Mouse (Mus musculus) intestine, postnatal 0 days (tissue): ENCODE data around the gene Ubac2. TPM values are rescaled to one million over a fixed set of nuclear protein-coding genes. Genes with fewer than 3 reads are reported as not detected.
A peak's percentile ranks its signal among the peaks of the same experiment; 100 is the strongest.

ENCODE experiments used
- ATAC-seq: fragments of 200-750 bp; cut with Nextera tagmentation; 2 replicates; pipeline ENCODE4 v1.8.0; 2017; ENCODE audit warnings: mild to moderate bottlenecking, moderate TSS enrichment, moderate library complexity
- H3K27ac ChIP-seq: fragments of 300-500 bp; sonication (generic); 2 replicates; pipeline ENCODE4 v1.5.1; 2014; ENCODE audit warnings: mild to moderate bottlenecking, low read depth, low read length, moderate library complexity
- H3K27me3 ChIP-seq: fragments of 300-500 bp; sonication (generic); replicated peaks from 2 replicates; pipeline ENCODE4 v1.6.1; 2014; ENCODE audit warnings: low read length, mixed read lengths; ENCODE audit not compliant: control insufficient read depth, insufficient read depth
- H3K36me3 ChIP-seq: fragments of 300-500 bp; sonication (generic); 2 replicates; pipeline ENCODE4 v1.6.1; 2014; ENCODE audit warnings: mild to moderate bottlenecking, moderate library complexity; ENCODE audit not compliant: control insufficient read depth, insufficient read depth
- H3K4me1 ChIP-seq: fragments of 300-500 bp; sonication (generic); replicated peaks from 2 replicates; pipeline ENCODE4 v1.6.1; 2014; ENCODE audit warnings: antibody characterized with exemption, low read length, mixed read lengths; ENCODE audit not compliant: control insufficient read depth, insufficient read depth
- H3K4me2 ChIP-seq: fragments of 300-500 bp; sonication (generic); replicated peaks from 2 replicates; pipeline ENCODE4 v1.6.1; 2014; ENCODE audit warnings: low read depth, mild to moderate bottlenecking, moderate library complexity
- H3K4me3 ChIP-seq: fragments of 300-500 bp; sonication (generic); 2 replicates; pipeline ENCODE4 v1.5.1; 2014; ENCODE audit warnings: low read depth, low read length
- H3K9ac ChIP-seq: fragments of 300-500 bp; sonication (generic); 2 replicates; pipeline ENCODE4 v1.6.1; 2014; ENCODE audit warnings: mild to moderate bottlenecking, low read depth, low read length
- H3K9me3 ChIP-seq: fragments of 300-500 bp; sonication (generic); 2 replicates; pipeline ENCODE4 v1.6.1; 2016; ENCODE audit warnings: mixed run types; ENCODE audit not compliant: control insufficient read depth
- CTCF ChIP-seq: sonication (generic); IDR thresholded peaks from 2 replicates; pipeline ENCODE4 v1.5.1; 2016; ENCODE audit warnings: low read depth, mild to moderate bottlenecking, control low read depth, antibody characterized with exemption, moderate library complexity
- WGBS: fragments of 180-500 bp; shearing (Covaris S2); extraction: QIAGEN DNeasy Blood & Tissue Kit; methylation state at CpG from one replicate; pipeline ENCODE4 v1.1.7; 2014; 5-methylcytosine and 5-hydroxymethylcytosine counted together
- polyA plus RNA-seq: library from polyadenylated mRNA; unstranded; fragments of >200 nt; fragmentation: Nextera tagmentation; extraction: Ambion mirVana; gene quantifications from 2 replicates; pipeline ENCODE4 v1.2.1, GENCODE M21; 2015

Ubac2 gene
- polyA plus RNA-seq, 1 experiment from 2014 or later: 39.2 TPM

GRCm38 (mm10) chr14:121916311-121917094 lies 38.1 kb downstream of the Ubac2 start:
- WGBS: 92% methylated on average over 6 of the region's 6 CpGs

DNA sequence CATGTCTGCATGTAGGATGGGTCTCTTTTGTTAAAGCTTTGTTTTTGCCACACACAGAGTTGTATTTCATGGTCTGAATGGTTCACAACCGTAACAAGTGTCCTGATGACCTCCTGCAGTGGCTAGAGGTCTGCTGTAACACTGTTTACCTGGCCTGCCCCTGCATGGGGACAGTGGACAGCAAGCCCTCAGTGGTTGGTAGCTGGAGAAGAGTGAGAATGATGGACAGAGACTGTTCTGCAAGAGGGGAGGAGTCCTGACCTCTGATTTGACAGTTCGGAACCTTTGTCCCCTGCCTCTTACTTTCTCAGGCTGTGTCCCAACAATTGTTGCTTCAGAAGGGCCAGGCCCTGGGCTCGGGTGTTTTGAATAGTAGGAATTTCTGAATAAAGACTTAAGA lies 39.8 kb downstream of the Ubac2 start:
- no peak for TF ChIP-seq CTCF
- Histone ChIP-seq H3K4me1 (no peaks in the 10 kb centered on the region), H3K9ac (no peak overlapping the region), H3K4me2 (no peak overlapping the region), H3K4me3 (no peak overlapping the region), H3K27ac (no peak overlapping the region; the same call in 1 of the 2 replicates), H3K9me3 (no peaks in the 10 kb centered on the region), H3K36me3 (no peaks in the 10 kb centered on the region), H3K27me3 (no peaks in the 10 kb centered on the region)
- WGBS: 66% methylated on average over 3 of the region's 3 CpGs
- ATAC-seq: no peak

More at GRCm38 (mm10) chr14:121916311-121917094, 38.1 kb downstream of the Ubac2 start:
- 0 out of 2 replicates have a peak, but pooled peaks cover 5% of the 10 kb centered on the region for H3K36me3 ChIP-seq
- H3K9ac ChIP-seq: no peak overlapping the region
- no peak overlapping the region for H3K27ac ChIP-seq
- H3K4me2 ChIP-seq: no peak overlapping the region
- TF ChIP-seq CTCF: no peak
- H3K4me1 ChIP-seq: no peaks in the 10 kb centered on the region
- H3K27me3 ChIP-seq: no peaks in the 10 kb centered on the region
- H3K4me3 ChIP-seq: no peak overlapping the region
- no peak for ATAC-seq
- no peaks in the 10 kb centered on the region for H3K9me3 ChIP-seq

GRCm38 (mm10) chr14:121919752-121920151 lies 41.3 kb downstream of the Ubac2 start:
- no peak overlapping the region for H3K27ac ChIP-seq
- no peak for ATAC-seq
- H3K36me3 ChIP-seq: no peaks in the 10 kb centered on the region
- no peak overlapping the region for H3K4me3 ChIP-seq
- H3K9ac ChIP-seq: no peak overlapping the region
- H3K4me2 ChIP-seq: no peak overlapping the region
- WGBS: 11% methylated on average over 3 of the region's 3 CpGs
- H3K27me3 ChIP-seq: no peaks in the 10 kb centered on the region
- peak; percentile 75 for TF ChIP-seq CTCF
- no peaks in the 10 kb centered on the region for H3K4me1 ChIP-seq
- H3K9me3 ChIP-seq: no peaks in the 10 kb centered on the region

GRCm38 (mm10) chr14:121920511-121921124 lies 42.2 kb downstream of the Ubac2 start:
- Histone ChIP-seq H3K27ac (no peak overlapping the region), H3K9me3 (no peaks in the 10 kb centered on the region)

GRCm38 (mm10) chr14:121922016-121922415 lies 43.6 kb downstream of the Ubac2 start:
- H3K4me2 ChIP-seq: no peak overlapping the region
- no peaks in the 10 kb centered on the region for H3K4me1 ChIP-seq
- H3K27ac ChIP-seq: no peak overlapping the region
- no peaks in the 10 kb centered on the region for H3K9me3 ChIP-seq
- no peak overlapping the region for H3K9ac ChIP-seq
- TF ChIP-seq CTCF: no peak
- H3K27me3 ChIP-seq: no peaks in the 10 kb centered on the region
- no peak for ATAC-seq
- H3K36me3 ChIP-seq: no peaks in the 10 kb centered on the region; the same call in 1 of the 2 replicates
- no peak overlapping the region for H3K4me3 ChIP-seq
- 91% methylated on average over 4 of the region's 4 CpGs for WGBS

More at GRCm38 (mm10) chr14:121920511-121921124, 42.2 kb downstream of the Ubac2 start:
- no peak for ATAC-seq
- no peak overlapping the region for H3K9ac ChIP-seq
- H3K4me1 ChIP-seq: no peaks in the 10 kb centered on the region
- no peaks in the 10 kb centered on the region for H3K36me3 ChIP-seq
- H3K27me3 ChIP-seq: no peaks in the 10 kb centered on the region
- H3K4me3 ChIP-seq: no peak overlapping the region
- no peak overlapping the region for H3K4me2 ChIP-seq
- WGBS: 71% methylated on average over 12 of the region's 12 CpGs
- TF ChIP-seq CTCF: no peak

- no peaks in the 10 kb centered on the region for H3K4me1 ChIP-seq
- H3K27me3 ChIP-seq: no peaks in the 10 kb centered on the region
- H3K9ac ChIP-seq: no peak overlapping the region
- H3K9me3 ChIP-seq: no peaks in the 10 kb centered on the region
- ATAC-seq: no peak
- H3K27ac ChIP-seq: no peak overlapping the region; the same call in 1 of the 2 replicates
- H3K36me3 ChIP-seq: no peaks in the 10 kb centered on the region; the same call in 1 of the 2 replicates
- no peak overlapping the region for H3K4me3 ChIP-seq
- WGBS: 78% methylated on average over 4 of the region's 4 CpGs
- TF ChIP-seq CTCF: no peak
- H3K4me2 ChIP-seq: no peak overlapping the region
These were observed 44.3 kb downstream of the Ubac2 start for GRCm38 (mm10) chr14:121922731-121923130.
